Mouse (Mus musculus) mature B cell (primary cell): ENCODE data around the gene Rsad1.

Experiments used
- in situ Hi-C: fragments of 300-500 bp; cut with MboI; formaldehyde crosslinking; loops from 2 replicates; pipeline ENCODE4 v1.14.3; 2019

Gene Rsad1

DNA sequence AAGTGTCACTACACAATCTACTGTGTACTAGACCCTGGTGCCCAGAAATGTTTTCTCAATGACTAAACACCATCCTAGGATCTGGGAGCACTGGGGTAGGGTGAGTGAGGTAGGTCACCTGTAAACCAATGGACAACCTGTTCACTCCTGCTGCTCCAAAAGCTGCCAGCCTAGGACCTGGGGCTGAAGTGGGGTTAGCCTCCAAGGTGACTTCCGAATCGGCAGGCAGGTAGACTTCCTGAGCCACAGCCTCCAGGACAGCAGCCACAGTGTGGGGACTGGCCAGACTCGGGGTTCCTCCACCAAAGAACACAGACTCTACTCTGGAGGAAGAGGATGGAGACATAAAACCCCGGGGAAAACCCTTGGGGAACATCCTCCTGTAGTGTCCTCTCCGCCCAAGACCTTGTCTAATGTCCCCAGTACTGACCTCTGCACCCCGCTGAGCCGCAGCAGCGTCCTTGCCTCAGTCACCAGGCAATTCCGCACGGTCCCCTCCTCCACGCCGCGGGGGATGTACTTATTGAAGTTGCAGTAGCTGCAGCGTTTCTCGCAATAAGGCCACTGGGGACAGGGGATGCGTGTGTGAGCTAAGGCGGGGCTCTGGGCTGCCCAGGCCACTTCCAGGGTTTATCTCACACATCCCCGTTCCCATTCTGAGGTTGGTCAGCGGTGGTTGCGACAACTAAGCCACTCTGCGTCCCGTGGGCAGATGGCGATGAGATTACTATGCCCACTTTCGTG is 842 bp downstream of the Rsad1 start:
- in situ Hi-C loops: no loop called here

- in situ Hi-C loops: no loop called here
These were observed 1.8 kb downstream of the Rsad1 start for GRCm38 (mm10) chr11:94547271-94547670.

- in situ Hi-C loops: no loop called here
These were observed 2.7 kb downstream of the Rsad1 start for GRCm38 (mm10) chr11:94546381-94546780.

GRCm38 (mm10) chr11:94544422-94544821 is 4.6 kb downstream of the Rsad1 start:
- in situ Hi-C loops: no loop called here

DNA sequence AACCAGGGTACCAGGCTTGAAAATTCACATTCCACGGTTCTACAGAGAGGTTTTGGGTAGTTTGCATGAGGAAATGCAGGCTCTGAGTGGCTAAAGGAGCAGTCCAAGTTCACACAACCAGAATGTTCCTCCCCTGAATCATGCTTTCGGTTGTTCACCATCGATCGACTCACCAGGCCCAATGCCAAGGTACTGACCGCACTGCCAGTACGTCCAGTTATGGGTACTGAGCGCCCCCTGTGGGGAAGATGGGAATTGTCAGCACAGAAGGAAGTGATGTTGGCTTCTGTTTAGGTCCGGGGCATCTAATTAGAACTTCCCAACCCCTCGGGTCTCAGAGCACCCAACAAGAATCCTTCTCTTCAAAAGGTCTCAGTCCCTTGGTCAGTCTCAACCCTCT is 5.1 kb downstream of the Rsad1 start:
- in situ Hi-C loops: no loop called here

DNA sequence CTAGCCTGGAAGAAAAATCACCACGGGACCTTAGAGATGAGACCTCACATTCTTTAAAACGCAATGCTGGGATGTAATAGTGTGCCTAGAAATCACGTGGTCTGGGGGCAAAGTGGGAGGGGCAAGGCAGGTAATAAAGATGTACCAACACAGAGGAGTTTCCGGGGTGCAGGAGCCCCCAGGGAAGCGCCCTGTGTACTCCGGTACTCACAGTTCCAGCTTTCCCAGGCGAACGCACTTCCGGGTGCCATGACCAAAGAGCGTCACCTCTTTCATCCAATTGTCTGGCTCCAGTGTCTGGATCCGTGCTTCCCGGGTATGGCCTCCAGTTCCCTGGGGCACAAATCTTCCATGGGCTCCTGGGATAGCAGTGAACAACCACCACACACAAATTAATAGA is 5.7 kb downstream of the Rsad1 start:
- in situ Hi-C loops: no loop called here

GRCm38 (mm10) chr11:94542400-94542799 is 6.7 kb downstream of the Rsad1 start:
- in situ Hi-C loops: no loop called here

DNA sequence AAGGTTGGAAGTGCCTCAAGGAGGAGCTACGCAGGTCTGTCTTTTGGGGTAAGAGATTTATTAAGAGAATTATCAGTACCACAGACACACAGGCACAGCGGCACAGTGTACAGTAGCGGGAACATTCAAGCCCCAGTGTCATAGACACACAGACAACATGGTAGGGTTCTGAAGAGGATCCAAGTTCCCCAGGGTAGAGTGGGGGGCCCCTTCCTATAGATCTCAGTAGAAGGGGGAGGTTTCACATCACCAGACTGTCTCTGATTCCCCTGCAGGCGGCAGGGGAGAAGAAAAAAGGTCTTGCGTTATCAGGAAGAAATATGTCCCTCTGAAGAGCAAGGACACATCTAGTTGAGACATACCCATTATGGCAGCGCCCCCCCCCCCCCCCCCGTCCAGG is 9.3 kb downstream of the Rsad1 start:
- in situ Hi-C loops: no loop called here

DNA sequence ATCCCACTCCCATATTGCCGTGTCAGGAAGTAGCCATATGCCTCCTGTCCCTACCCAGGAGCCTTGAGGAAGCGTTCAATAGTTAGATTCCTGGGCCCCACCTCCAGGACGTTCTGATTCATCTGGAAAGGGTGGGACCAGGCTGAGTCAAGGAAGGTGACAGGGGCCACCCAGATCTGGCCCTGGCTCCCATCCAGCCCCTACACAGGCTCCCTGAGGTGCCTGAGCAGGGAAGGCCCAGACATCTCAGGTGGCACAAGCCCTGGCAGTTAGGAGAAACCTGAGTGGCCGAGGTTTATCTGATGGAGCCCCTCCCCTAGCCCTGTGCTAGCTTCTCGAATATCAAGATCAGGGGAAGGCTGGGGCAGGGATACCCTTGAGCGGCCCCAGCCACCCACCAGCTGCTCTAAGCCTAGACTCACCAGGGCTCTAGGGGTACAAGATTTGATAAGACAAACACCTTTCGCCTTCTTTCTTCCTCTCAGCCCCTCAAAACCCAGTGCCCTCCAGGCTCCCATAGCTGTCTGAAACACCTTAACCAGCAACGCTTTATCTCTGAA is 10.2 kb downstream of the Rsad1 start:
- in situ Hi-C loops: no loop called here

DNA sequence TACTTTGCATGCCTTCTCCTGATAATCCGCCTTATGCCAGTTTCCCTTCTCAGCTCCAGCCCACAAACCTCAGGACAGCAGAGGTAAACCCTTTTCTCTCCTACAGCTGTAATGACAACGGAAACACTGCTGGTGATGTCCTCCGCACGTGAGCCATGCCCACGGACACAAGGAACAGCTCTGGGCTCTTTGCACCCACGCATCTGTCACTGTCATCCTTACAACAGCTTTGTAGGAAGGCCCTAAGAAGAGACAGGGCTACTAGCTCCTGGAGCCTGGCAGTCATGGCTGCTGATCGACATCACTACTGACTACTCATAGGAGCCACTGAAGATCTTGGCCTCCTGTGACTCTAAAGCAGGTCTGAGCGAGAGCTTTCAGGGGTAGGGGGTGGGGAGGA is 15.9 kb downstream of the Rsad1 start:
- in situ Hi-C loops: no loop called here

- in situ Hi-C loops: no loop called here
These were observed 20.2 kb downstream of the Rsad1 start for GRCm38 (mm10) chr11:94528879-94529278.

DNA sequence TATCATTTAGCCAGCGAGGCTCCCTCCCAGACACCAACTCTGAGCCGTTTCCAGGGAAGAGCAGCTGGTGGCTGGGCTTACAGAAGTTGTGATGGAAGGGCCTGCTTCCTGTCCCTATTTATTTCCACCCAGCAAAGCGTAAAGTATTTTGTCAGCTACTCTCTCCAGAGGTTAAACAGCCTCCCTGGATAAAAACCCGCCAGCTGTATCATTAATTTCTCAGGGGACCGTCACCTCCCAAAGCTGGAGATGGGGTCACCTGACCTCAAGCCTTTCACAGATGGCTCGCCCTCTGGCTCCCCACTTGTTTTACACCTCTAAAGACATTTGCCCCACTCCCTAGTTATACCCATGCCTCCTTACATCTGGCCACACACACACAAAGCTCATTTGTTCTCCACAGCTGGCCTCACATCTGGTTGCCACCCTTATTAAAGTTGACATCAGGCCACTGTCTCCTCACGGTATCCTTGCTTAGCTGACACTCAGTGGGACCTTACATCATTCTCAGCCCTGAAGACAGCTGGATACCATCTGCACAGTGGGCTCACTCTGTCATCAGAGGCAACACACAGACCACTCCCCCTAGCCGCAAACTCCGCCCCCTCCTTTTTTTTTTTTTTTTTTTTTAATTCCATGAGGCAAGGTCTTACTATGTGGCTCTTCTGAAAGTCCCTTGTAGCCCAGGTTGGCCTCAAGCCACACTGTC is 22.7 kb downstream of the Rsad1 start:
- in situ Hi-C loops: no loop called here

- in situ Hi-C loops: no loop called here
These were observed 27.7 kb downstream of the Rsad1 start, which contains the start of gene Mycbpap for GRCm38 (mm10) chr11:94521219-94521843. Mycbpap (minus strand) TSS chr11:94521742.

DNA sequence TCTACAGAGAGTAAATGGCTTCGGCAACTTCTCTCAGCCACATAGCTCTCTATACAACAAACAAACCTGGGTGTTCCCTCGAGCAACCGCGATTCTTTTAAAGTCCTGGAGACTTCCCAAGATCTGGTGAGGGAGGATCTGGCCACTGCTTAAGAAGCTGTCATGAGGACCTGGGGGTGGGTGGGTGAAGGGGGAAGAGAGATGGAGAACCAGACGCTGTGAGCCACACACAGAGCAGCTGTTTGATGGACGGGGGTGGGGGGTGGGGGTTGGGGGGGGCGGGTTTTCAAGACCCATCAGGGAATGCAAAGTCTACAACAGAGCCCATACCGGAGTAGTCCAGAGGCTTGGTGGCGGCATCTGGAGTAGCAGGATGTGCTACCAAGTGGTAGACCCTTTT is 35.6 kb downstream of the Rsad1 start:
- in situ Hi-C loops: no loop called here

DNA sequence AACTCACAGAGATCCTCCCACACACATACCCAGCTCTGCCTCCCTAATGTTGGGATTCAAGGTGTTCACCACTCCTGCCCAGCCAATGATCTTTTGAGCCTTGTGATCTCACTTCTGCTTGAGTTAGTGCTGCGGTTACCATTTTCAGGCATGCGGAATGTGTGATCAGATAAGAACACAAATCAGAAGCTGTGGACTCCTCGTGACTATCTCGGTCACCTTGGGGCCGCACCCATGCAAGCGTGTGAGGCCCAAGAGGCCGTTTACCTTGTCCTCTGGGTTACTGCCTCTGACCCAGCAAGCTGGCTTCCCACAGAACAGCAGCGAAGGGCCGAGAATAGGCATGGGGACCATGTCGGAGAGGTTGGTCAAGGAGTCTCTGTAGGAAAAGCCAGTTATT is 40.1 kb downstream of the Rsad1 start:
- in situ Hi-C loops: no loop called here

DNA sequence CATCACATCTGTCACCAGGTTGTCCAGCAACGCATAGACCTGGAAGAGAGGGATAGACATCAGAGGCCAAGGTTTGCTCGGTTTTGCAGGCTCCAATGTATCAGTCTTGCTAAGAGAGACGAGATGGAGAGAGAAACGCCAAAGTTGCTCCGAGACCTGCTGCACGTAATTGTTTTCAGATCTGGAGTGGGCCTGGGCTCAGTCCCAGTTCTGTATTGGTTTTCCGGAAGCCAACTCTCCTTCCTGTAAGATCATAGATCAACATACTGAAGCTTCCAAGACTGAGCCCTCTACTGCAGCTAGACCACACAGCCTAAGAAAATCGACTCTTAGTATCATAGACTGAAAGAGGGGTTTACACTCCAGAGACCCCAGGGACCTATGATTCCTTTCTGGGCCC is 47.6 kb downstream of the Rsad1 start:
- in situ Hi-C loops: no loop called here

DNA sequence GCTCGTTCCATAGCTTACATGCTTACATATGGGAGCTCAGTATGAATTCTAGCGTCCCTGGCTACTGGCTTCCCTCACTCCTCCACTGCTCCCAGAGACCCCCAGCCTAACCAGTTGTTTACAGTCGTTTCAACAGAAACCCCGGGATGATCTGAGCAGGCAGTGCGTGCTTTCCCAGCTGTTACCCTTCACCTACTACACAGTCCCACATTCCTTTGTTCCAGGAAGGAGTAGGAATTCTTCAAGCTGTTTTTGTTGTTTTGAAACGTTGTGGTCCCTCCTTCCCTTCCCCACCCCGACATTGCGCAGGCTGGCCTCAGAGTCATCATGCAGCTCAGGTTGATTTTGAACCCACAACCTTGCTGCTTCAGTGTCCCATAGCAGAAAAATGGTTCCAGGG is 48.7 kb downstream of the Rsad1 start:
- in situ Hi-C loops: no loop called here

DNA sequence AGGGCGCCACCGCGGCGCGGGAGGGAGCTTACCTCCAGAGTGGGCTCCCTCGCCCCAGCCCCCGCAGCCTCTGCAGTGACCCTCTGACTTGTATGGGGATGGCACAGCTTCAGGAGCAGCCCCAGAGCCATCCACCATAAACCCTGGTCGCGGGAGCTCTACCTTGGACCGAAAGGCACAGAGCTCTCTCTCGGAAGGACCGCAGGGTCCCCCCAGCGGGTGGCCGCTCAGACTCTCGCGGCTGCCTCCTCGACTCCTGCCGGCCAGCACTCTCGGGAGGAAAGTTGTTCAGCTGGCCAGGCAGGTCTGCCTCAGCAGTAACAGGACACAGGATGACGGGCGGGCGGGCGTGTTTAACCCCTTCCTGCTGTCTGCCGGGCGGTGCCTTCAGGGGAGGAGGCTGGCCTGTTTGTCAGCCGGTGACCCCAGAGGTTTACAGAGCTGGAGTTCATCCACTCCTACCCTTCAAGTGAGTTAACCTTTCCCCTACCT is 49.3 kb downstream of the Rsad1 start, which contains the start of gene Epn3:
TSS of gene Epn3 (minus strand) at position 314 of the 492 bp plus-strand sequence.
- in situ Hi-C loops: no loop called here

DNA sequence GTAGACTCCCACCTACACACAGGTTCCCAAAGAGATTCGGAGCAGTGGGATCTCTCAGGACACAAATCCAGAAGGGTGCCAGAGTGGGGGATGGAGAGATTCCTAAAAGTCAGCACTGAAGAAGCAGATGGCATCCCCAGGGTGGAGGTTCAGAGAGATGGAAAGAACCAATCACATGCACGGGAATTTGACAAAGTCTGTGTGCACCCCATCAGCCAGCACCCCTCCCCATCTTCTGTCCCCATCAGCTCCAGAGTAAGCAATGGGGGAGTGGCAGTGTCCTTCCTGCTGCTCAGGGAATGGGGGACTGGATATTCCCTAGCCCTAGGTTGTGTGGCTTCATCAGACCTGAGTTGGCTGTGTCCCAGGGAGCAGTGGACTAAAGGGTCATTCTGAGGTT is 50.0 kb downstream of the Rsad1 start:
- in situ Hi-C loops: no loop called here

- in situ Hi-C loops: no loop called here
These were observed 50.7 kb downstream of the Rsad1 start for GRCm38 (mm10) chr11:94498093-94498996.

- in situ Hi-C loops: no loop called here
These were observed 53.6 kb downstream of the Rsad1 start for GRCm38 (mm10) chr11:94495415-94495814.

DNA sequence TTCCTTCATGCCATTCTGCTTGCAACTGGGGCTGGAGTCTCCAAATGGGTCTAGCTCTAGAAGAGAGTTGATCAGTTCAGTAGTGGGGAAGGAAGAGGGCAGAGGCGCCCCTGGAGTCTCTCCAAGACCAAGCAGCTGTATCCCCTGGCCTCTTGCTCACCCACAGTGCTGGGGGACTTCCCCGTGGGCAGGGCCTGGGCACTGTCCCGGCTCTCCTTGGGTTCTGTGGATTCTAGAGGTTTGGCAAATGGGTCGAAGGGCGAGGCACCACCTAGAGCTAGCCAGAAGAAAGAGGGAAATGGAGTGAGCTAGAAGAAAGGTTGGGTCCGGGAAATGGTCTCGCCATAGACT is 57.3 kb downstream of the Rsad1 start:
- in situ Hi-C loops: no loop called here
